Mouse (Mus musculus) myocyte (in vitro differentiated cells): ENCODE data around the gene Ssbp2. TPM values are rescaled to one million over a fixed set of nuclear protein-coding genes. Genes with fewer than 3 reads are reported as not detected.

ENCODE experiments used
- H3K27me3 ChIP-seq: one replicate; pipeline ENCODE4 v1.6.1; 2011; ENCODE audit not compliant: control insufficient read depth, insufficient read depth, insufficient read length
- H3K36me3 ChIP-seq: one replicate; pipeline ENCODE4 v1.6.1; 2011; ENCODE audit not compliant: control insufficient read depth, insufficient read depth
- H3K4me2 ChIP-seq: one replicate; pipeline ENCODE4 v1.6.1; 2011; ENCODE audit warnings: low read depth, control low read depth
- H3K4me3 ChIP-seq: one replicate; pipeline ENCODE4 v1.5.1; 2011; ENCODE audit warnings: mild to moderate bottlenecking, control low read depth, moderate library complexity
- H3K79me2 ChIP-seq: one replicate; pipeline ENCODE4 v1.6.1; 2011; ENCODE audit not compliant: control insufficient read depth, insufficient read depth
- H3ac ChIP-seq: one replicate; pipeline ENCODE4 v1.6.1; 2011; ENCODE audit not compliant: control insufficient read depth, insufficient read length
- CEBPB ChIP-seq: IDR thresholded peaks from 2 replicates; pipeline ENCODE4 v1.6.1; 2011; ENCODE audit warnings: mild to moderate bottlenecking, moderate library complexity; ENCODE audit not compliant: poor library complexity, insufficient read depth, severe bottlenecking
- E2F4 ChIP-seq: IDR thresholded peaks from one replicate; pipeline ENCODE4 v1.6.1; 2011; ENCODE audit warnings: mild to moderate bottlenecking, control low read depth, moderate library complexity; ENCODE audit not compliant: insufficient read depth
- MAX ChIP-seq: IDR thresholded peaks from one replicate; pipeline ENCODE4 v1.6.1; 2011; ENCODE audit warnings: low read depth, mild to moderate bottlenecking, control low read depth
- MYOD1 ChIP-seq, 3 experiments: IDR thresholded peaks; one replicate each; pipeline ENCODE4 v1.6.1; 2011; ENCODE audit warnings: control low read depth in 2 of 3, low read depth in 2 of 3, mild to moderate bottlenecking in 2 of 3, moderate library complexity in 1 of 3; ENCODE audit not compliant: insufficient read length in 2 of 3, control insufficient read depth in 1 of 3
- MYOG ChIP-seq, 3 experiments: IDR thresholded peaks; one replicate each; pipeline ENCODE4 v1.6.1; 2011; ENCODE audit warnings: control low read depth in 2 of 3, low read depth in 2 of 3, mild to moderate bottlenecking in 2 of 3; ENCODE audit not compliant: insufficient read length in 2 of 3, control insufficient read depth in 1 of 3, insufficient read depth in 1 of 3
- POLR2A ChIP-seq: IDR thresholded peaks from one replicate; pipeline ENCODE4 v1.6.1; 2011; ENCODE audit warnings: low read depth, mild to moderate bottlenecking, control low read depth, moderate library complexity; ENCODE audit not compliant: insufficient read length
- POLR2AphosphoS2 ChIP-seq: IDR thresholded peaks from one replicate; pipeline ENCODE4 v1.6.1; 2011; ENCODE audit warnings: low read depth, control low read depth; ENCODE audit not compliant: insufficient read length
- REST ChIP-seq: IDR thresholded peaks from one replicate; pipeline ENCODE4 v1.6.1; 2011; ENCODE audit warnings: mild to moderate bottlenecking, control low read depth, moderate library complexity; ENCODE audit not compliant: insufficient read depth, insufficient read length
- SRF ChIP-seq: IDR thresholded peaks from one replicate; pipeline ENCODE4 v1.6.1; 2011; ENCODE audit warnings: low read depth; ENCODE audit not compliant: control insufficient read depth, insufficient read length
- TCF12 ChIP-seq: IDR thresholded peaks from one replicate; pipeline ENCODE4 v1.6.1; 2011; ENCODE audit warnings: mild to moderate bottlenecking, control low read depth; ENCODE audit not compliant: poor library complexity, insufficient read depth, severe bottlenecking
- TCF3 ChIP-seq: IDR thresholded peaks from one replicate; pipeline ENCODE4 v1.6.1; 2011; ENCODE audit warnings: low read depth, control low read depth; ENCODE audit not compliant: insufficient read length
- USF1 ChIP-seq: IDR thresholded peaks from one replicate; pipeline ENCODE4 v1.6.1; 2011; ENCODE audit warnings: low read depth, mild to moderate bottlenecking, control low read depth, moderate library complexity
- polyA plus RNA-seq: library from polyadenylated mRNA; unstranded; fragments of >200 nt; fragmentation: generic; extraction: Trizol; gene quantifications from one replicate; pipeline ENCODE4 v1.2.1, GENCODE M21; 2012; ENCODE audit warnings: missing spikeins

Gene Ssbp2
- polyA plus RNA-seq, 1 experiment, result 52.1 TPM

- Histone ChIP-seq H3K36me3 (no peaks in the 10 kb centered on the region), H3K27me3 (no peaks in the 10 kb centered on the region), H3ac (no peak overlapping the region), H3K4me2 (no peak overlapping the region), H3K79me2 (peaks cover 59% of the 10 kb centered on the region), H3K4me3 (no peak overlapping the region)
- TF ChIP-seq TCF12 (no peak), REST (no peak), MYOD1 (IDR thresholded peaks at IDR 0.05; ENCODE audit: control insufficient read depth in 1 of 3, insufficient read length in 2 of 3, low read depth in 2 of 3) (no peak), E2F4 (no peak), MAX (no peak), USF1 (no peak), POLR2AphosphoS2 (no peak)
These were observed 32.0 kb downstream of the Ssbp2 start for GRCm38 (mm10) chr13:91492133-91492532.

DNA sequence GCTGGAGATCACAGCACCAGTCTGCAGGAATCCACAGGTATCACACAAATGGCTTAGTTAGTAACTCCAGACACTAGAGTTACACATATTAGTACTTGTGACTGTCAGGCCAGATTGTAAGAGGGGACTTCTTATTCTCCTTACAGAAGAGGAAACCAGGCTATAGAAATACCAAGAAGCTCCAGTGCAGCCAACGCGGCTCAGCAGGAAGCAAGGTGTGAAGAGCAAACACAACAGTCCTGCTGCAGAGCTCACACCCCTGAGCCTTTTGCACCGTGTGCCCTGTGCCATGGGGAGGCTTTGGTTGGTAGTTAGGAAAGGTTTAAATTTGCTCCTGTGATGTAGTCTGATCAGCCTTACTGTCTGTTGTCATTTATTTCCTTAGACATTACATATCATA, 37.0 kb downstream of the Ssbp2 start:
- Histone ChIP-seq H3K27me3 (no peaks in the 10 kb centered on the region), H3K4me3 (no peak overlapping the region), H3K79me2 (peaks cover 33% of the 10 kb centered on the region), H3ac (no peak overlapping the region), H3K36me3 (no peaks in the 10 kb centered on the region), H3K4me2 (no peak overlapping the region)
- TF ChIP-seq USF1, result no peak
- TF ChIP-seq CEBPB, result no peak
- no peak for TF ChIP-seq REST
- TF ChIP-seq E2F4, result no peak
- no peak for TF ChIP-seq TCF3
- TF ChIP-seq POLR2A, result no peak
- no peak for TF ChIP-seq MYOG (IDR thresholded peaks at IDR 0.05; ENCODE audit: control insufficient read depth in 1 of 3, insufficient read depth in 1 of 3, insufficient read length in 2 of 3, low read depth in 2 of 3)
- no peak for TF ChIP-seq MYOD1 (IDR thresholded peaks at IDR 0.05; ENCODE audit: control insufficient read depth in 1 of 3, insufficient read length in 2 of 3, low read depth in 2 of 3)
- no peak for TF ChIP-seq POLR2AphosphoS2
- TF ChIP-seq SRF, result no peak
- TF ChIP-seq TCF12, result no peak
- no peak for TF ChIP-seq MAX

DNA sequence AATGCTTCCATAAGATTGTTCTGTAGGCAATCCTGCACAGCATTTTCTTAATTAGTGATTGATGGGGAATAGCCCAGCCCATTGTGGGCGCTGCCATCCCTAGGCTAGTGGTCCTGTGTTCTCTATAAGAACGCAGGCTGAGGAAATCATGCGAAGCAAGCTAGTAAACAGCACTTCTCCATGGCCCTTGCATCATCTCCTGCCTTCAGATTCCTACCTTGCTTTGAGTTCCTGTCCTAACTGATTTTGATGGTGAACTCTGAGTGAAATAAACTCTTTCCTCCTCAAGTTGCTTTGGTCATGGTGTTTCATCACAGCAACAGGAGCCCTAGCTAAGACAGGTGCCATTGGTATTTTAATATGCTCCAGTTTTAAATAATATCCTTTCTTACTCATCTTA, 41.7 kb downstream of the Ssbp2 start:
- Histone ChIP-seq H3K4me2 (no peak overlapping the region), H3K36me3 (no peaks in the 10 kb centered on the region), H3K79me2 (peaks cover 24% of the 10 kb centered on the region), H3ac (no peak overlapping the region), H3K27me3 (no peaks in the 10 kb centered on the region), H3K4me3 (no peak overlapping the region)
- TF ChIP-seq USF1 (no peak), POLR2AphosphoS2 (no peak), MYOG (IDR thresholded peaks at IDR 0.05; ENCODE audit: control insufficient read depth in 1 of 3, insufficient read depth in 1 of 3, insufficient read length in 2 of 3, low read depth in 2 of 3) (no peak), E2F4 (no peak), CEBPB (no peak), SRF (no peak), TCF12 (no peak), MYOD1 (IDR thresholded peaks at IDR 0.05; ENCODE audit: control insufficient read depth in 1 of 3, insufficient read length in 2 of 3, low read depth in 2 of 3) (no peak), MAX (no peak), REST (no peak), TCF3 (no peak), POLR2A (no peak)

- no peaks in the 10 kb centered on the region for H3K27me3 ChIP-seq
- no peaks in the 10 kb centered on the region for H3K36me3 ChIP-seq
- H3ac ChIP-seq, result no peak overlapping the region
- TF ChIP-seq REST (no peak), TCF3 (no peak), USF1 (no peak), TCF12 (no peak), POLR2A (no peak), POLR2AphosphoS2 (no peak), SRF (no peak)
- H3K79me2 ChIP-seq, result peaks cover 20% of the 10 kb centered on the region
- no peak overlapping the region for H3K4me3 ChIP-seq
- H3K4me2 ChIP-seq, result no peak overlapping the region
These were observed 42.7 kb downstream of the Ssbp2 start for GRCm38 (mm10) chr13:91502642-91503373.

DNA sequence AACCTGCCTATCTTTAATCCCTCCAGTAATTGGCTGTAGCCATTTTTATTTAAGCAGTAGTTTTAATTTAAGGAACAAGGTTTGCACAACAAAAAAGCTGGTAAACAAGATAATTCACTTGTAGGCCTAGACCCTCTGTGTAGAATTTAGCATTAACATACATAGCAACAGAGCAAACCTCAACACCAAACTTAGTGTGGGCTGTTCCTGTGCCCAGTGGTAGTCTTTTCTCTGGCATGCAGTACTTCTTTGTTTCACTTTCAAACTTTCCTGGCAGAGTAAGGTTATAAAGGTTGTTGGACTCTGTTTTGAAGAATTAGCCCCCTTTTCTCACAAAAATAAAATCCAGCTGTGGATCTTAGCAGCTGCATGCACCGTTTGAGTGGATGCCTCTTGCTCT, 48.9 kb downstream of the Ssbp2 start:
- no peak overlapping the region for H3K4me3 ChIP-seq
- H3K79me2 ChIP-seq, result peaks cover 18% of the 10 kb centered on the region
- TF ChIP-seq POLR2AphosphoS2 (no peak), CEBPB (no peak), USF1 (no peak), TCF12 (no peak), MAX (no peak), E2F4 (no peak), SRF (no peak)
- H3K27me3 ChIP-seq, result no peaks in the 10 kb centered on the region
- no peaks in the 10 kb centered on the region for H3K36me3 ChIP-seq
- H3ac ChIP-seq, result no peak overlapping the region
- H3K4me2 ChIP-seq, result no peak overlapping the region
